Mouse (Mus musculus): ENCODE data around the gene Pdlim5.

GRCm38 (mm10) chr3:142339440-142340251 lies 55.9 kb downstream of the Pdlim5 start:
- no peak for TF ChIP-seq POLR2A (IDR thresholded peaks at IDR 0.05; ENCODE audit: low read depth, low read length)
- TF ChIP-seq CTCF (IDR thresholded peaks at IDR 0.05; ENCODE audit: extremely low read depth, insufficient read depth, insufficient read length, insufficient replicate concordance) = no peak
